Mouse (Mus musculus) thymus, postnatal 36 days (tissue): ENCODE results near the gene Sptan1.

Source experiments
- DNase-seq, 2 experiments: peaks; one replicate each; pipeline ENCODE4 v3.0.0; 2022; ENCODE audit warnings: mixed read lengths in 2 of 2

The Sptan1 gene

DNA sequence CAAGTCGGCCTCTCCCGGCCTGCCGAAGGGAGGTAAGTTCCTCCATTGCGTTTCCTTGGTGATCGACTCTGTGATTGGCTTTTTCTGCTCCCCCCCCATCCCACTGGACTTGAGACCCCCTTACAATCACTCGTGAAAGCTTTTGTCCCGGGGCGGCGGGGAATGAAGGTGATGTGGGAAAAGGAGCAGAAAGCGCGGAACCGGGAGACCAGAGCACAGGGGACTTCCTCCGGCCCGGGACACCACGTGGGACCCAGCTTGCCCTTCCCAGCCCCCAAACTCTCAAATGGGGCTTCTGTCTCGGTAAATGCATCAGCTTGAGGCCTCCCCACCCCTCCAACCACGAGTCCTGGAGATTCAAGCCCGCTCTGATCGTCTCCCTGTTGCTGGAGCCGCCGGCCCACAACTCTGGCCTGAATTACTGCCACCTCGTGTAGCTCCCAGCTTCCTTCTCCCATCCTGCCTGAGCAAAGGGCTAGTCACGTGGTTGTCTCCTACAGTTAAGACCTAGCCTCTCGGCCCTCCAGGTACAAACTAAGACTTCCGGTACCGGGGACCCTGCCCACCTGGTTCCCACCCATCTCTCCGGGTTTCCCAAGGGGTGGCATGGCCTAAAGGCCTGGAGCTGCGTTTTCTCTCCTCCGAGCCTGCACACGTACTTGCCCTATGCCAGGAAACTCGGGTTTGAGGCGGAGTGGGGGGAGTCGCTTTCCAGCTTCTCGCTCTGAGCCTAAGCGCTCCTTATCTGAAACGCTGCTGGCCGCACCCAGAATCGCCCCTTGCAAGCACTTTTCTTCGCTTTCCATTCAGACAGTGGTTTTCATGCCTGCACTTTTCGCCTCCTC, 97.1 kb downstream of the Sptan1 start:
- DNase-seq = peak; percentile 57

DNA sequence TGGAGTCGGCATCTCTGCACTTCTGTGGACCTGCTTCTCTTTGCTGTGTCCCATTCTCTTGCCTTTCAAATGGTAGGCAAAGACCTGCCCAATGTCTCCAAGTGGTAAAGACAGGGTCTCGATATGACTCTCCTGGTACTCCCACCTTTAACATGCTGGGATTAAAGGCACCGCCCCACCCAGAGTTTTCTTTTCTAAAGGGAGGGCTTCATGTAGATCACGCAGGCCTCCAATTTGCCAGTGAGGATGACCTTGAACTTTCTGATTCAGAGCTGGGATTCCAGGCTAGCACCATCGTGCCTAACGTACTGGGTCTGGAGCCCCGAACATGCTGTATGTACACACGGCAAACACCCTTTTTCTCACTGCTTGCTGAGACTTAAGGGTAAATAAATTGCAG, 97.9 kb downstream of the Sptan1 start:
- DNase-seq = no peak

DNA sequence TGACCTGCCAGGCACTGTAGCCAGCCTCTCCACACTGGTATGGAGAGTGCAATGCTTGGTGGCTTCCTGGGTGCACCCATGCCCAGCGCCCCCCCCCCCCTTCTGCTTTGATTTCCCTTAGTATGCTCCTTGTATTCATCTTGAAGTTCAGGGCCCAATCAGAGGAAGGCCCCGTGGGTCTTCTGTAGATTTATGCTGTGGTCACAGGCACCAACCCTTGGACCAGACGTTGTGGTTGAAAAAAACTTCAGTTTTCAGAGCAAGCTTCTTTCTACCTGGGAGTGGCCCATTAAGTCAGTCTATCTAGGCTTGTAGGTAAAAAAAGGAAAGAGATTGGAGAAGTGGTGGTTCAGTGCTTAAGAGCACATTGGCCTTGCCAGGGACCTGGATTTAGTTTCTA, 98.4 kb downstream of the Sptan1 start:
- DNase-seq = no peak

DNA sequence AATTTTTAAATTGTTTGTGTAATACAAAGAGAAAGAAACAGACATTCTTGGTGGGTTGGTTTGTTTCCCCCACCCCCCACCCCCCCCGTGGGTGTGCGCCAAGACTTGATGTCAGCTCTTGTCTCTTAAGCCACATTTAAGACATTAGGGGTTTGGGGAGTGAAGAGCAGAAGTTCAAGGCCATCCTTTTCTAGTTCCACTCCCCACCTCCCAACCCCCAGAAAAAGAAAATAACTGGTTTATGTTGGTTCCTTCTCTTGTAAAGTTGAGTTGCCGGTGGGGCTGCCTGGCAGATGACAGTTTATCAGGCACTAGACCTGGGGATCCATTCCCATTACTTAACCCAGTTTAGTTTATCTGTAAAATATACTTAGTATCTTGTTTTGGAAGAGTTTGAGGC, 98.9 kb downstream of the Sptan1 start:
- no peak for DNase-seq

DNA sequence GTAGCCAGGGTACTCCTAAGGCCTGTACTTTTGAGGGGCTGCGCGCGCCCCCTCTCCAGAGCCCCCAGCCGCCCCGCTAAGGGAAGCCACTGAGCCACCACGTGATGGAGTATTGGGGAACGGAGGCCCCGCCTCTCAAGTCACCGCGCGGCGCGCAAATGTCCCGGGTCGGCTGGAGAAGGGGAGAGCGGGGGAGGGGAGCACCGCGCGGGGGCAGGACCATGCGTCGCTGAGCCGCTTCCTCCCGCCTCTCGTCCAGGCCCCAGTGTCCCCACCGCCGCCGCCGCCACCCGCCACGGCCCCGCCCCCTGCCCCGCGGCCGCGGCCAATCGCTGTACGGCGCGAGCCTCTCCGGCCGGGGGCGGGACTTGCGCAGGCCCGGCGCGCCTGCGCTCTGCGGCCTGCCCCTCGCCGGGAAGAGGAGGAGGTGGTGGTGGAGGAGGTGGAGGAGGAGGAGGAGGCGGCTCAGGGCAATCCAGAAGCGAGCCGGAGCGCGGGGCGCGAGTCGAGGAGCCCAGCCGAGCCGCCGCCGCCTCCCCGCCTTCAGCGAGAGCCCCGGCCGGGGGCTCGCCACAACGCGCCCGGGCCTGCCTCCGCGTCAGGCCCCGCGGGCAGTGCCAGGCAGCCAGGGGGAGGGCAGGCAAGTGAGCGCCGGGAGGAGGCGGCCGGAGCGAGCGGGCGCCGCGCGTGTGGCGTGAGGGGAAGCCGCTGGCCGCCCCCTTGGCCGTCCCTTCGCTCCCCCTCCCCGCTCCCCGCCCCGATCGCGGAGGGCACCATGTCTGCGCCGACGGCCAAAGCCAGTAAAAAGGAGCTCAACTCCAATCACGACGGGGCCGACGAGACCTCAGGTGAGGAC, 100.9 kb downstream of the Sptan1 start:
- peak; percentile 94 to 97 for DNase-seq

DNA sequence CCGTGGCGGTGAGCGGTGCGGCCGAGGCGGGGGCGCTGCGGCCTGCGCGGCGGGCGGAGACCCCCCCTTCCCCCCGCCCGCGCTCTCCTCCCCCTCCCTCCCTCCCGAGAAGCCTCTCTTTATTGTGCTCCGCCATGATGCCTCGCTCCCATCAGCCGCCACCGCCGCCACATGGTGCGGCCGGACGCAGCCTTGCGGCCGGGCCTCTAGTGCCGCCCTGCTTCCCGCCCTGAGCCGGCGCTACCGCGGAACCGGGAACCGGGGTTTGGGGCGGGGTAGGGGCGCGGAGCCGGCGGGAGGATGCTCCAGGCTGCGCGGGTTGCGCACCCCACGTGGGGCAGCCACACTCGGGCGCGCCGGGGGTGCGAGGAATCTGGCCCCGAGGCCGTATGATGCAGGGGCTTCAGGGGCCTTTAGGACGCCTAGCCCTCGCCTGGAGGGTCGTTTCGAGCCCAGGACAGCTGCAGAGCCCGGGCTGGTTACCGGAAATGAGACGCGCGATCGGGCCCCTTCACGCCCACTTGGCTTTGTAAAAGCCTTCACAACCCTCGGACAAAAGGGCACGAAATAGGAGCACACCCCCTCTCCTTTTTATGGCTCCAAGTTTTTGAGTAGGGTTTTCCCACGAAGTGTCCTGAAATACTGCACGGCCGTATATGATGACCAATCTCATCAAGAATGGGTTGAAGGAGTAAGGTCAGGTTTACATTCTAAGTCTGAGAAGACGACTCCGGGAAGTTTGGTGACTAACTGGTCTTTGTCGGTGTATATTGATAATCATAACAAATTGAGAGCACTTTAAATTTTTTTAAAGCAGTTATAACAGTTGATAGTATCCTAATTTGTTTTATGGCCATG, 101.9 kb downstream of the Sptan1 start:
- peak; percentile 62 to 71 for DNase-seq

DNA sequence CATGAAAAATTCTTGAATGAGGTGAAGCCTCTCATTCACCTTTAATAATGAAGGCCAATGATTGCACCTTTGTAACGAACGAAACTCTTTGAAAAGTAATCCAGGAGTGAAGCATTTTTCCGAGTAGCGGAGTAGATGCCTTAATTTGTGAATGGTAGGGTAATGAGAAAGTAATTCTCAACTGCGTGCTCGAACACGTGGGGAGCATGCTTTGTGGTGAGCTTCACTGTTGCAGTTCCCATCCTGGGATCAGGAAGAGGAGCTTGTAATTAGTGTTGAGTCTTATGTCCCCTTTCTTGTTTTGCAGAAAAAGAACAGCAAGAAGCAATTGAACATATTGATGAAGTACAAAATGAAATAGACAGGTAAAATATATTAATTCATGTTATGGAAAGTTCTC, 102.6 kb downstream of the Sptan1 start:
- DNase-seq = no peak

DNA sequence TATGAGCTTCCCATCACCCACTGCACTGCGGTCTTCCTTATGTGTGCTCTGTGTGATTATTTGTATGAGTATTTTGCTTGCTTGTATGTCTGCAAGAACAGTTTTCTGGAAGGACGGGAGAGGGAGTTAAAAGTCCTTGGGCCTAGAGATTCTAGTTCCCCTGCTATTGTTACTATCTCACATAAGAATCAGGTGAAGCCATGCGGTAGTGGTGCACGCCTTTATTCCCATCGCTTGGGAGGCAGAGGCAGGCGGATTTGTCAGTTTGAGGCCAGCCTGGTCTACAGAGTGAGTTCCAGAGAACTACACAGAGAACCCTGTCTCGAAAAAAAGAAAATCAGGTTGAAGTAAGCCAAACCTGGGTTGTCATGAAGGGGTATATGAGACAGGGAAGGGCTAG, 107.5 kb downstream of the Sptan1 start:
- no peak for DNase-seq

DNA sequence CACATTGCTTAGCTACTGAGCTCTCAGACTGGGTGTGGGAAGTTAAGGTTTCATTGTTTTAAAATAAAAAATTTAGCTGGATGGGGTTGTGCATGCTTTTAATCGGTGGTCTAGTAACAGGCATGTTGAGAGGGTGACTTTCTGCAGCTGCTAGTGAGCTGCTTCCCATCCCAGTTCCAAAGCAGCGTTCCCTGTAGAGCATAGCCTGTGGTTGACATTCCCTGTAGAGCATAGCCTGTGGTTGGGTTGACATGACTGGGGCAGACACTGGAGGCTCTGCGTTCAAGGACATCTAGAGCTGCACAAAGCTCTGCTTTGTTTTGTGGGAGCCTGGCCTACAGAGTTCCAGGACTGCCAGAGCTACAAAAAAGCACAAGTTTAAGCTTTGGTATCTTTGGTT, 107.9 kb downstream of the Sptan1 start:
- no peak for DNase-seq

DNA sequence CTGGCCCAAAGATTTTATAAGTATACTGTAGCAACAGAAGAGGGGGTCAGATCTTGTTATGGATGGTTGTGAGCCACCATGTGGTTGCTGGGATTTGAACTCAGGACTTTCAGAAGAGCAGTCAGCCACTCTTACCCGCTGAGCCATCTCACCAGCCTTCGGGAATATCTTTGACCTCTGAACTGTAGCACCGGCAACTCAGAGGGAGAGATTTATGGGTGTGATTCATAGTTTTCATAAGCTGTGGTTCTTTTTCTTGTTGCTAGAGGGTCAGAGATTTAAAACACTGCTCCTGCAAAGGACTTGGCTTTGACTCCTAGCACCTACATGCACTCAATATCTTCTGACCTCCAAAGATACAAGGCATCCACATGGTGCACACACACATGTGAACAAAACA, 110.3 kb downstream of the Sptan1 start:
- no peak for DNase-seq

DNA sequence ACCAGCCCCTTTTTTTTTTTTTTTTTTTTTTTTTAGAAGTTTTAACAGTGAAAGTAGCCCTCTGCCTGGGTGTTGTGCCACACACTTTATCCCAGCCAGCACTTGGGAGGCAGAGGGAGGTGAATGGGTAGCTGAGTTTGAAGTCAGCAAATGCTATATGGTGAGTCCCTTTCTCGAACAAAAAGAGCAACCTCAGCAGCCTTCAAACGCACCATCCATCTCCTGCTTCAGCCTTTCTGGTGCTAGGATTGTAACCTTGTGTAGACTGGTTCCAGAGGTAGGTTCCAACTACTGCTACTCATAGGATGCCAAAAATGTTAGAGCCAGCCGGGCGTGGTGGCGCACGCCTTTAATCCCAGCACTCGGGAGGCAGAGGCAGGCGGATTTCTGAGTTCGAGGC, 111.1 kb downstream of the Sptan1 start:
- DNase-seq = no peak

DNA sequence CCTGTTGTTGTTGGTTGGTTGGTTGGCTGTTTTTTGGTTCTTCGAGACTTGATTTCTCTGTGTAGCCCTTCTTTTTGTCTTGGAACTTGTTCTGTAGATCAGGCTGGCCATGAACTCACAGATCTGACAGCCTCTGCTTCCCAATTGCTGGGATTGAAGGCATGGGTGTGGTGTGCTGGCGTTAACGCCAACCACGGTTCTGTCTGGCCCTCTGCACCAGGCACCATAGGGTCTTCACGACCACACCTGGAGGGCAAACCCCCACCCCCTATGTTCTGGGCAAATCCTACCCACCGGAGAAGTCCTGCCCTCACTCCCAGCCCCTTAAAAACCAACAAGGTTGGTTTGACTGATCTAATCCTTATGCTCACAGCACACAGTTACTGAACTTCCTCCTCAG, 111.6 kb downstream of the Sptan1 start:
- DNase-seq = no peak

DNA sequence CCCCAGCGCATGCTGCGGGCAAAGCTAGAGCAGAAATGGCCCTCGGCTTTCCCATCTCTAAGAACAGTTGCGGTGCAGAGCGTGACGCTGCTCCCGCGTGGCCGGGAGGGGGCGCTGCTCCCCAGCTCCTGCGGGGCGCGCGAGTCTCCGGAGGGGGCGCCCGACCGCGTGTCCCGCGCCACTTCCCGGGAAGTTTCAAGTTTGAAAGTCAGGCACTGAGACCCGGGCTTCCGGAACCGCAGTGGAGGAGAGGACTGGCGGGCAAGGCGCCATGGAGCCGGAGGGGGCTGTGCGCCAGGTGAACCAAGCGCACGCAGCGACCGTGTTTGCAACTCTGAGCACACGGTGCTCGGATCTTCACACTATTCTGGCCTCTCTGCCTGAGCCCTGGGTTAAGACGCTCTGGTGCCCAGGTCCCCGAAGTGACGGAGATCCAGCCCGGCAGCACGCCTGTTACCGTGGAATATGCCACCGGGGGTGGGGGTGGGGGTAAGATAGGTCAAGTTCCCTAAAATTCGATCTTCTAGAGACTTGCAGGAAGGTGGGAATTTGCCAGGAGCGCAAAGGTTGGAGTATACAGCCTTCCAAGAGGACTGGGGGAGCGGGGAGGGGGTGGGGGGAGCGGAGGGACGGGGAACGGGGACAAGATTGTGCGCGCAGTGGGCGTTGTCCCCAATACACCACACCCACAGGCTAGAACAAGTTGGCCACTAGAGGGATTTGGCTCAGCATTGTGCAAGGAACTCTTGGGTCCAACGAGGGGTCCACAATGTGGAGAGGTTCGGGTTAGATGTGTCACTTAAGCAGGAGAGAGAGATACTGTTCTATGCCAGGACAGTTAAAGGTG, 112.4 kb downstream of the Sptan1 start, which contains the start of gene Pkn3:
Gene Pkn3, plus strand, starts transcription at position 183 of the 847 bp plus-strand sequence.
- peak; percentile 78 to 81 for DNase-seq

DNA sequence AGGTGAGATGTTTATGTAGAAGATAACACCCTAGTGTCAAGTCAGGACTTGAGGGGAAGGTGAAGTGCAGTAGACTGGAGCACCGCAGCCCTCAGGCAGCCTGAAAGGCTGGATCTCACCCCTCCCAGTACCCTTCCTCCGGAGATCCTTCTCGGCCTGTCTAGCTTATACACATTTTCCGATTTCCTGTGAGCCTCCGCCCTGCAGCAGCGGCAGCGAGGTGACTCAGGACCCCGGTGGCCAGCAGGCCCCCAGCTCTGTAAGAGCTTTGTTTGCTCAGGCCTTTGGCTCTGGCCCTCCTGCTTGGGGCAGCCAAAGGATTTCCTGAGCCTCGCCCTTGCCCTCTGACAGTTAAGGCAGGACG, 113.0 kb downstream of the Sptan1 start:
- no peak for DNase-seq

DNA sequence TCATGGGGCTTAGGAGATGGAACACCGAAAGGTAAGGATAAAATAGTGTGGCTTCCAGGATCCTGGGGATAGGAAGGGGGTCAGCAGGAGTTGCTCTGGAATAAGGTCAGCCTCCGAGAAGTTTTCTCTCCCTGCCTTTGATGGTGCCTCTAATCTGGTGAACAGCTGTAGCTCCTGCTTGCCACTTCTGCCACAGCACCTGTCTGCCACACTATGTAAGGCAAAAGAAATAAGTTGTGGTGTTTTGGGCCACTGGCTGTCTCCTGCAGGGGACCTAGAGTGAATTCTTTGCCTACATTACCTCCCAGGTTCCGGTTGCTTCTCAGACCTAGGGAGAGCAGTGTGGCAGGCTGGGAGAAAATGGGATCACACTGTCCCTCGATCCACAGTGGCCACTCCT, 113.4 kb downstream of the Sptan1 start:
- no peak for DNase-seq

DNA sequence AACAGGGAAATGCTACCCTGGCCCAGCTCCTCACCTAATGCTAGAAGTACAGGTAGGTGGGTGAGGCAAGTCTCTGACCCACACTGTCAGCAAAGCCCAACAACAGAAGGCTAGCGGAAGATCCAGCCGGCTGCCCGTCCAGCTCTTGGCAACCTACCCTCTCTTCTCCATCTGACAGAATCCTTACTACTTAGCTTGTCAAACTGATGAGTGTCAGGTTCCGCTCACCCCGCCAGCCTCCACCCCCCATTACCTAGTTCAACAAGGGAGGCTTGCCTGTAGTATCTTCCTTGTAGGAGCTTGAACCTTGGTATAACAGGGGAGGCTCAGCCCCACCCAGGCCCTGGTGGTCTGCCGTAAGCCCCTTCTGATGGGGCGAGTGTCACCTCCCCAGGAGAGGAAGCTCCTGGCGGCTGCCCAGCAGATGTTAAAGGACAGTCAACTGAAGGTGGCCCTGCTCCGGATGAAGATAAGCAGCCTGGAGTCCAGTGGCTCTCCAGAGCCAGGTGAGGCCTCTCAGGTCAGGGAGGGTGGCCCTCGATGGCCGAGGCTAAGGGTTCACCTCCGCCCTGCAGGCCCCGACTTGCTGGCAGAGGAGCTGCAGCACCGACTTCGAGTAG, 114.9 kb downstream of the Sptan1 start:
- DNase-seq = no peak
